Mouse (Mus musculus) ES-E14 (cell line): ENCODE data around the gene Dph3.
"Not testable (repeated sequence)": the region's sequence is repeated elsewhere in the genome, so short reads cannot be mapped to it uniquely, and the experiment has no call there.

Experiments used
- CHD2 ChIP-seq: IDR thresholded peaks from 2 replicates; pipeline ENCODE4 v1.6.1; 2014; ENCODE audit warnings: mild to moderate bottlenecking, low read depth, low read length, inconsistent platforms
- HCFC1 ChIP-seq: IDR thresholded peaks from 2 replicates; pipeline ENCODE4 v1.6.1; 2012; ENCODE audit warnings: low read length, inconsistent platforms, borderline replicate concordance; ENCODE audit not compliant: insufficient read depth
- MAFK ChIP-seq: IDR thresholded peaks from 2 replicates; pipeline ENCODE4 v1.6.1; 2014; ENCODE audit warnings: mild to moderate bottlenecking, low read depth, low read length, inconsistent platforms; ENCODE audit not compliant: insufficient read depth
- ZC3H11A ChIP-seq: IDR thresholded peaks from 2 replicates; pipeline ENCODE4 v1.6.1; 2012; ENCODE audit warnings: low read depth, mild to moderate bottlenecking, inconsistent platforms, low read length, borderline replicate concordance

GRCm38 (mm10) chr14:32125256-32125655 lies 39.7 kb upstream of the Dph3 start:
- not testable (repeated sequence) for TF ChIP-seq ZC3H11A, CHD2, MAFK, HCFC1
